Mouse (Mus musculus): ENCODE results near the gene N4bp3.

DNA sequence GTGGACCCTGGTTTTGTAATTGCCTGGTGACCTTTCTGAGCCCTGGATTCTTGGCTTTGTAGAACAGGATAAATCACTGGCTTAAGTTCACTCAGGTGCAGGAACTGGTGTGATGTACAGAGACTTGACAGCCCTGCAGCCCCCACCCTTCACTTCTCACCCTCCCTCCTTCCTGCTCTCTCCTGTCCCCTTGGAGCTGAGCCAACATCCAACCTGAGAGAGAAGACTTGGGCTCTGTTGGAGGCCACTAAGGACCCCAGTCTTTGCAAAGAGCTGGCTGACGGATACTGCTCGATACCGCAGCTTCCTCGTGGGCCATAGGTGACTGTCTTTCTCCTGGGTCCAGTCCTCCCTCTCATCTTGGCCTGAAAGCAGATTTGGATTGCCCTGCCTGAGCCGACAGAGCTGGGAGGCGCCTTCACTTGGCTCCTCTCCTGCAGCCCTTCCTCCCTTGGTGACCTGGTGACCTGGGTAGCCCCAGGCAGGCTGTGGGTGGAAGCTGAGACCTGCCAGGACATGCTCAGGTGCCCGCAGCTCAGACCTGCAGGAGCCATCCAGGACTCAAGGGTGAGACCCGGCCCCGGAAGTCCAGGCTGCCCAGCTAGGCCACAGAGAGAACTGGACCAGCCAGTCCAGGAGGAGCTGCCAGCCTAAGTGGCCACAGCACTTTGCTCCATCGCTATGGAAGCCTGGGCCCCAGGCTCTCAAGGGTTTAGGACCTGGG is 6.3 kb upstream of the N4bp3 start:
- TF ChIP-seq EP300 (IDR thresholded peaks at IDR 0.05; ENCODE audit: low read depth) (no peak), CTCF (IDR thresholded peaks at IDR 0.05; ENCODE audit: low read depth) (no peak)

Data from liver, postnatal 0 days (tissue).